Mouse (Mus musculus): ENCODE data around the gene Gtdc1. TPM values are rescaled to one million over a fixed set of nuclear protein-coding genes. Genes with fewer than 3 reads are reported as not detected.

The Gtdc1 gene
- polyA plus RNA-seq, 1 experiment: 5.7 TPM

GRCm38 (mm10) chr2:44763898-44764297 is 163.6 kb downstream of the Gtdc1 start:
- H3K36me3 ChIP-seq (ENCODE audit: control insufficient read depth, insufficient read depth, low read length): no peaks in the 10 kb centered on the region
- no peaks in the 10 kb centered on the region for H3K4me1 ChIP-seq (ENCODE audit: control insufficient read depth, insufficient read depth, insufficient read length)
- TF ChIP-seq POLR2A (IDR thresholded peaks at IDR 0.05; ENCODE audit: low read depth, low read length) (no peak), CTCF (IDR thresholded peaks at IDR 0.05; ENCODE audit: extremely low read depth, insufficient read depth, insufficient read length, insufficient replicate concordance) (no peak)
- H3K27me3 ChIP-seq (ENCODE audit: control insufficient read depth, insufficient read depth, low read length): no peaks in the 10 kb centered on the region
- DNase-seq (ENCODE audit: low read depth in 1 of 2, low spot score in 2 of 2): no peak
- no peak overlapping the region for H3K27ac ChIP-seq (ENCODE audit: insufficient read depth, low read length)
- WGBS: 77% methylated on average over 1 of the region's 1 CpGs
- no peak overlapping the region for H3K4me3 ChIP-seq (ENCODE audit: extremely low read depth, insufficient read depth, insufficient read length)

DNA sequence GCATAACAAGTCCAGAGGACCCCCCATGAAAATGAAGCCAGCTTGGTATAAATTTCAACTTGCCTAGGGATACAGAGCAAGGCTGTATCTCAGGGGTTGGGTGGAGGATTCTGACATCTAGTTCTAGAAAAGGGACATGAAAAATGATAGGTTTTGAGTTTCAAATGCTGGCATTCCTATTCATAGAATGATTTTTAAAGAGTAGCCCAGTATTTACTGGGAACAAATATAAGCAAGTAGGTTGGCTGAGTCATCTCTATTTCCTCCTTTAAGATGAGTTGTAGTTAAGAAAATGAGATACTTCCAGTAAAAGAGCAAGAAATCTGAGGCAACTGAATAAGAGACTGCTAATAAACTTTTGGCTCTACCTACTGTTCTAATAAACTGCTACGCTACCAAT is 190.8 kb downstream of the Gtdc1 start:
- Histone ChIP-seq H3K4me3 (ENCODE audit: extremely low read depth, insufficient read depth, insufficient read length) (no peak overlapping the region), H3K4me1 (ENCODE audit: control insufficient read depth, insufficient read depth, insufficient read length) (no peaks in the 10 kb centered on the region), H3K27me3 (ENCODE audit: control insufficient read depth, insufficient read depth, low read length) (no peaks in the 10 kb centered on the region), H3K36me3 (ENCODE audit: control insufficient read depth, insufficient read depth, low read length) (no peaks in the 10 kb centered on the region; the same call in 1 of the 2 replicates), H3K27ac (ENCODE audit: insufficient read depth, low read length) (no peak overlapping the region)
- TF ChIP-seq CTCF (IDR thresholded peaks at IDR 0.05; ENCODE audit: extremely low read depth, insufficient read depth, insufficient read length, insufficient replicate concordance) (no peak), POLR2A (IDR thresholded peaks at IDR 0.05; ENCODE audit: low read depth, low read length) (no peak)
- 97% methylated on average over 1 of the region's 1 CpGs for WGBS
- no peak for DNase-seq (ENCODE audit: low read depth in 1 of 2, low spot score in 2 of 2)

- H3K4me1 ChIP-seq (ENCODE audit: control insufficient read depth, insufficient read depth, insufficient read length): no peaks in the 10 kb centered on the region
- no peaks in the 10 kb centered on the region for H3K36me3 ChIP-seq (ENCODE audit: control insufficient read depth, insufficient read depth, low read length)
- DNase-seq (ENCODE audit: low read depth in 1 of 2, low spot score in 2 of 2): no peak
- H3K4me3 ChIP-seq (ENCODE audit: extremely low read depth, insufficient read depth, insufficient read length): no peak overlapping the region
- no peak for TF ChIP-seq CTCF (IDR thresholded peaks at IDR 0.05; ENCODE audit: extremely low read depth, insufficient read depth, insufficient read length, insufficient replicate concordance)
- no peaks in the 10 kb centered on the region for H3K27me3 ChIP-seq (ENCODE audit: control insufficient read depth, insufficient read depth, low read length)
- no peak overlapping the region for H3K27ac ChIP-seq (ENCODE audit: insufficient read depth, low read length)
Measured at GRCm38 (mm10) chr2:44721461-44721860, 206.0 kb downstream of the Gtdc1 start.

- Histone ChIP-seq H3K27me3 (ENCODE audit: control insufficient read depth, insufficient read depth, low read length) (no peaks in the 10 kb centered on the region), H3K36me3 (ENCODE audit: control insufficient read depth, insufficient read depth, low read length) (no peaks in the 10 kb centered on the region), H3K4me1 (ENCODE audit: control insufficient read depth, insufficient read depth, insufficient read length) (no peaks in the 10 kb centered on the region), H3K27ac (ENCODE audit: insufficient read depth, low read length) (no peak overlapping the region), H3K4me3 (ENCODE audit: extremely low read depth, insufficient read depth, insufficient read length) (no peak overlapping the region)
- WGBS: 94% methylated on average over 4 of the region's 4 CpGs
- no peak for DNase-seq (ENCODE audit: low read depth in 1 of 2, low spot score in 2 of 2)
- no peak for TF ChIP-seq POLR2A (IDR thresholded peaks at IDR 0.05; ENCODE audit: low read depth, low read length)
- no peak for TF ChIP-seq CTCF (IDR thresholded peaks at IDR 0.05; ENCODE audit: extremely low read depth, insufficient read depth, insufficient read length, insufficient replicate concordance)
Measured at GRCm38 (mm10) chr2:44705883-44706615, 221.4 kb downstream of the Gtdc1 start.

DNA sequence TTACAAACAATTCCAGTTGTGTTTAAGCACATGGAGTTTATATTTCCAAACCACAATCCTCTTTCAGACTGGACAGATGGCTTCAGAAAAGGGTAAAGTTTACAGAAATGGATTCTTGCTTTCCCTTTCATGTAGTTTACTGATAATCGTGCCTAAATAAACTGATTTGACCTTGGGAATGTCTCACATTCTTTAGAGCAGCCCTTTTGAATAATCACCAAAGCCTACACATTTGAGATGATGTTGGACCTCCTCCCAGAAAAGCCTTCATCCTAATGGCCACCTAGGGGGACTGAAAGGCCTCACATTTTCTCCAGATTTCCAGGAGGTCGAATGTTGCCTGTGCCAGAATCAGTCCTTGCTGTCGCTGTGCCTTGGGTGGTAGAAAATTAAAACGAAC is 227.2 kb downstream of the Gtdc1 start:
- no peaks in the 10 kb centered on the region for H3K27me3 ChIP-seq (ENCODE audit: control insufficient read depth, insufficient read depth, low read length)
- WGBS: 82% methylated on average over 4 of the region's 4 CpGs
- no peak overlapping the region for H3K27ac ChIP-seq (ENCODE audit: insufficient read depth, low read length)
- TF ChIP-seq POLR2A (IDR thresholded peaks at IDR 0.05; ENCODE audit: low read depth, low read length): no peak
- no peak for TF ChIP-seq CTCF (IDR thresholded peaks at IDR 0.05; ENCODE audit: extremely low read depth, insufficient read depth, insufficient read length, insufficient replicate concordance)
- H3K4me1 ChIP-seq (ENCODE audit: control insufficient read depth, insufficient read depth, insufficient read length): no peaks in the 10 kb centered on the region
- H3K36me3 ChIP-seq (ENCODE audit: control insufficient read depth, insufficient read depth, low read length): no peaks in the 10 kb centered on the region
- DNase-seq (ENCODE audit: low read depth in 1 of 2, low spot score in 2 of 2): no peak
- H3K4me3 ChIP-seq (ENCODE audit: extremely low read depth, insufficient read depth, insufficient read length): no peak overlapping the region

DNA sequence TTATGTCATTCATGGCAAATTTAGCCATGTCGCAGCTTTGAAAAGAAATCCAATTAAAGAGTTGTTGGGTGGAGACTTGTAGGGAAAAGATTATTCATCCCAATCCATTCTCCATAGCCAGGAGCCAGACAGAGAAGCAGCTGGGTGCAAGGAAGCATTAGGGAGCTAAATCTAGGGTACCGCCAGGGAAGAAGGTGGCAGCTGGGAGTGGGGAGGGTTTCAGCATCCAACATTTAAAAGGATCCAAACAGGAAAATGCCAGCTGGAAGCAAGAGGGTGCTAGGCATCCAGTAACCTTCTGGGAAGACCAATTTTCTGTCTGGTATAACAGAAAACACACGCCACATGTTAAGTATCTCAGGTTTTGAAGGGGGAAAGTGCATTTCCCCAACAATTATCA is 231.0 kb downstream of the Gtdc1 start:
- H3K4me3 ChIP-seq (ENCODE audit: extremely low read depth, insufficient read depth, insufficient read length): no peak overlapping the region
- no peaks in the 10 kb centered on the region for H3K36me3 ChIP-seq (ENCODE audit: control insufficient read depth, insufficient read depth, low read length)
- H3K4me1 ChIP-seq (ENCODE audit: control insufficient read depth, insufficient read depth, insufficient read length): no peaks in the 10 kb centered on the region
- no peak for DNase-seq (ENCODE audit: low read depth in 1 of 2, low spot score in 2 of 2)
- 93% methylated on average over 3 of the region's 3 CpGs for WGBS
- H3K27me3 ChIP-seq (ENCODE audit: control insufficient read depth, insufficient read depth, low read length): no peaks in the 10 kb centered on the region
- no peak overlapping the region for H3K27ac ChIP-seq (ENCODE audit: insufficient read depth, low read length)
- TF ChIP-seq POLR2A (IDR thresholded peaks at IDR 0.05; ENCODE audit: low read depth, low read length) (no peak), CTCF (IDR thresholded peaks at IDR 0.05; ENCODE audit: extremely low read depth, insufficient read depth, insufficient read length, insufficient replicate concordance) (no peak)

DNA sequence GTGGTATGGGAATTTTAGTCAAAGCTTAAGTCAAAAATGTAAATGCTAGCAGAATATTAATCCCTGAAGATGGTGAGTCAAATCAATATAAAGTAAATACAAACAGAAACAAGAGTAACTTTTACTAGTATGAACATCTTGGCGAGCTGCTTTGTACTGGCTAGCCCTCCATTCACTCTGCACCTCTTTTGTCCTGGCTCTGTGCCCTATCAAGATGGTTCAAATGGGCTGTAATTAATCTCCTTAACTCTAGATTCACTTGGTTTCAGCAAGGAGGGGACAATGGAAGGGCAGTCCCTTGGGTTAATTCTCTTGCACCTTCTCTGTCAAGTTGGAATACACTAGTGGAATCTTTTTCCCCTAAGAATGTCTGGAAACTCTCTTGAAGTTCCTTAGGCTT is 233.6 kb downstream of the Gtdc1 start:
- no peak overlapping the region for H3K27ac ChIP-seq (ENCODE audit: insufficient read depth, low read length)
- no peak for TF ChIP-seq POLR2A (IDR thresholded peaks at IDR 0.05; ENCODE audit: low read depth, low read length)
- TF ChIP-seq CTCF (IDR thresholded peaks at IDR 0.05; ENCODE audit: extremely low read depth, insufficient read depth, insufficient read length, insufficient replicate concordance): no peak
- no peaks in the 10 kb centered on the region for H3K36me3 ChIP-seq (ENCODE audit: control insufficient read depth, insufficient read depth, low read length)
- H3K27me3 ChIP-seq (ENCODE audit: control insufficient read depth, insufficient read depth, low read length): no peaks in the 10 kb centered on the region
- 68% methylated on average over 1 of the region's 1 CpGs for WGBS
- no peak overlapping the region for H3K4me3 ChIP-seq (ENCODE audit: extremely low read depth, insufficient read depth, insufficient read length)
- DNase-seq (ENCODE audit: low read depth in 1 of 2, low spot score in 2 of 2): no peak
- no peaks in the 10 kb centered on the region for H3K4me1 ChIP-seq (ENCODE audit: control insufficient read depth, insufficient read depth, insufficient read length)

Data from spleen, adult 2 months (tissue).